ENCODE assay signal across 21 mouse cellular contexts in the genomic region with DNA sequence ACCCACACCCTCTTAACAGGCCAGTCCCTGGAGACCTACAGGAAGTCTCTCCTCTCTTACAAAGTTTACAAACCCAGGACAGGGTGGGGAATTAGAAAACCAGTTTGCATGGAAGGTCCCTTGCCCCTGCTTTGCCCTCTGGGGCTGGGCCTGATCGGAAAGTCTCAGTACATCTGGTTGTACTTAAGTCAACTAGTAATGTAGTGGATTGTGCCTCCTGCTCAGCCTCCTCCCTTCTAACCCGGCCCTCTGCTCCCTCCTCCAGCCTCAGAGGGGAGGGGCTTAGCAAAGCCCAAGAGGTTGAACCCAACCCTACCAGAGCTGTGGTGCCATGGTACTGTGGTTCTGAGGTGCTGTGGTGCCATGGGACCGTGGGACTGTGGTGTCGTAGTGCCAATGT. TPM values are rescaled to one million over a fixed set of nuclear protein-coding genes. Genes with fewer than 3 reads are reported as not detected.
A peak's percentile ranks its signal among the peaks of the same experiment; 100 is the strongest.
DNase-seq lines count a peak whose midpoint lies in the region; ATAC-seq and TF ChIP-seq lines count a peak whose summit lies in the region.
"Had no signal": no experiment of that assay in that cellular context is flagged by ENCODE, and none has a peak within 500 bp of the region (broad histone marks: within the 10 kb centered on the region; RNA-seq: fewer than 3 reads in every experiment).

No protein-coding gene starts in this region.

- H3K4me3 ChIP-seq in midbrain, embryonic 10.5 days, result no peak overlapping the region
- no peak overlapping the region for H3K4me3 ChIP-seq in midbrain, embryonic 13.5 days (replicated peaks)
- no peak overlapping the region for H3K4me3 ChIP-seq in small intestine, adult 2 months (ENCODE audit: low read depth, low read length)
- H3K4me3 ChIP-seq in intestine, postnatal 0 days (ENCODE audit: low read depth, low read length), result no peak overlapping the region
- H3K4me3 ChIP-seq: erythroblast, embryonic 14.5 days; layer of hippocampus, adult 2 months had no signal

- TF ChIP-seq POLR2A in small intestine, adult 2 months (IDR thresholded peaks at IDR 0.05; ENCODE audit: low read depth, low read length), result no peak

- H3K4me2 ChIP-seq in midbrain, embryonic 13.5 days (replicated peaks), result no peak overlapping the region
- no peak overlapping the region for H3K4me2 ChIP-seq in intestine, postnatal 0 days (replicated peaks; ENCODE audit: low read depth)
- H3K4me2 ChIP-seq: midbrain, embryonic 11.5 days had no signal

- no peaks in the 10 kb centered on the region for H3K9me3 ChIP-seq in midbrain, embryonic 10.5 days (replicated peaks)
- no peaks in the 10 kb centered on the region for H3K9me3 ChIP-seq in midbrain, embryonic 13.5 days
- no peaks in the 10 kb centered on the region for H3K9me3 ChIP-seq in intestine, postnatal 0 days (ENCODE audit: control insufficient read depth)

- H3K36me3 ChIP-seq in midbrain, embryonic 10.5 days, result no peaks in the 10 kb centered on the region
- no peaks in the 10 kb centered on the region for H3K36me3 ChIP-seq in midbrain, embryonic 13.5 days
- no peaks in the 10 kb centered on the region for H3K36me3 ChIP-seq in small intestine, adult 2 months (ENCODE audit: control insufficient read depth, insufficient read depth, low read length)
- no peaks in the 10 kb centered on the region for H3K36me3 ChIP-seq in intestine, postnatal 0 days (ENCODE audit: control insufficient read depth, insufficient read depth)

- peaks cover 5% of the 10 kb centered on the region; the same call in 1 of the 2 replicates for H3K27me3 ChIP-seq in midbrain, embryonic 10.5 days (ENCODE audit: low read depth, poor library complexity, severe bottlenecking)
- H3K27me3 ChIP-seq in midbrain, embryonic 13.5 days, result peaks cover 15% of the 10 kb centered on the region
- peaks cover 6% of the 10 kb centered on the region for H3K27me3 ChIP-seq in small intestine, adult 2 months (ENCODE audit: control insufficient read depth, insufficient read depth, low read length)
- H3K27me3 ChIP-seq in intestine, postnatal 0 days (replicated peaks; ENCODE audit: control insufficient read depth, insufficient read depth, low read length), result 0 out of 2 replicates have a peak, but pooled peaks cover 4% of the 10 kb centered on the region
- H3K27me3 ChIP-seq: Patski had no signal

- no peak overlapping the region for H3K9ac ChIP-seq in midbrain, embryonic 13.5 days (replicated peaks)
- H3K9ac ChIP-seq in intestine, postnatal 0 days (ENCODE audit: low read depth, low read length), result no peak overlapping the region

- 63% methylated on average over 4 of the region's 4 CpGs for WGBS in midbrain, embryonic 10.5 days
- WGBS in midbrain, embryonic 13.5 days, result 61% methylated on average over 4 of the region's 4 CpGs
- WGBS in small intestine, adult 2 months, result 53% methylated on average over 4 of the region's 4 CpGs
- 50% methylated on average over 4 of the region's 4 CpGs for WGBS in intestine, postnatal 0 days

- peaks cover 54% of the 10 kb centered on the region for H3K4me1 ChIP-seq in midbrain, embryonic 10.5 days
- H3K4me1 ChIP-seq in midbrain, embryonic 13.5 days (replicated peaks), result peaks cover 28% of the 10 kb centered on the region
- peaks cover 8% of the 10 kb centered on the region for H3K4me1 ChIP-seq in small intestine, adult 2 months (ENCODE audit: control insufficient read depth, insufficient read depth, insufficient read length, low read length)
- H3K4me1 ChIP-seq in intestine, postnatal 0 days (replicated peaks; ENCODE audit: control insufficient read depth, insufficient read depth, low read length), result peaks cover 4% of the 10 kb centered on the region; the same call in 1 of the 2 replicates

- peak overlapping the region; percentile 19; the same call in 1 of the 2 replicates for H3K27ac ChIP-seq in midbrain, embryonic 10.5 days (replicated peaks)
- no peak overlapping the region for H3K27ac ChIP-seq in midbrain, embryonic 13.5 days
- H3K27ac ChIP-seq in small intestine, adult 2 months (ENCODE audit: insufficient read depth, low read depth, low read length), result peak overlapping the region; percentile 3; the same call in 1 of the 2 replicates
- no peak overlapping the region for H3K27ac ChIP-seq in intestine, postnatal 0 days (ENCODE audit: low read depth, low read length)
- H3K27ac ChIP-seq: layer of hippocampus, adult 2 months had no signal

- TF ChIP-seq CTCF in small intestine, adult 2 months (IDR thresholded peaks at IDR 0.05; ENCODE audit: extremely low read depth, insufficient read length, insufficient replicate concordance, low read depth, low read length), result no peak
- no peak for TF ChIP-seq CTCF in intestine, postnatal 0 days (IDR thresholded peaks at IDR 0.05; ENCODE audit: low read depth)

- DNase-seq in gastrocnemius, adult 18-20 months (ENCODE audit: low spot score), result peak; percentile 44
- DNase-seq in gastrocnemius, postnatal 10 days, result no peak
- no peak for DNase-seq in midbrain, embryonic 10.5 days (ENCODE audit: low spot score)
- DNase-seq in forelimb bud, embryonic 11.5 days (ENCODE audit: low read depth, low spot score), result peak; percentile 80
- no peak for DNase-seq in right cerebral cortex, postnatal 36 days (ENCODE audit: low spot score in 2 of 2)
- DNase-seq: adrenal gland, postnatal 36 days; B cell, adult 2 months; cerebellum, adult 11-12 months; heart, postnatal 10 days; kidney, adult 18-20 months; left cerebral cortex, postnatal 4 days; spleen, adult 18-20 months; thymus, postnatal 36 days had no signal

- no peak for ATAC-seq in midbrain, embryonic 13.5 days
- no peak for ATAC-seq in intestine, postnatal 0 days
- ATAC-seq: Patski had no signal

RNA-seq across cellular contexts. Expression of a gene that starts 3.9 kb away (rescaled TPM):
- under 1 TPM; 0.55 to 0.81 TPM for total RNA-seq in gastrocnemius, adult 18-20 months (2021)
- 1 to 10 TPM; 1.9 to 3.4 TPM for total RNA-seq in gastrocnemius, postnatal 10 days (2021)
- polyA plus RNA-seq in midbrain, embryonic 10.5 days (2016; fragmentation: Nextera tagmentation; extraction: Ambion mirVana), result 0.88 and 1.7 TPM in 2 replicates
- 0.11 and 0.15 TPM in 2 replicates for polyA plus RNA-seq in midbrain, embryonic 13.5 days (2015; fragmentation: Nextera tagmentation; extraction: Ambion mirVana)
- 2.9 and 7.8 TPM in 2 replicates for polyA plus RNA-seq in small intestine, adult 2 months (2012; rRNA removed)
- 0.16 and 0.33 TPM in 2 replicates for polyA plus RNA-seq in intestine, postnatal 0 days (2015; fragmentation: Nextera tagmentation; extraction: Ambion mirVana)
- polyA plus RNA-seq: erythroblast, embryonic 14.5 days had no signal

RNA-seq across cellular contexts. Expression of a gene that starts 33.3 kb away (rescaled TPM):
- not detected for total RNA-seq in gastrocnemius, adult 18-20 months (2021)
- total RNA-seq in gastrocnemius, postnatal 10 days (2021), result not detected
- not detected in 2 replicates for polyA plus RNA-seq in midbrain, embryonic 10.5 days (2016; fragmentation: Nextera tagmentation; extraction: Ambion mirVana)
- polyA plus RNA-seq in midbrain, embryonic 13.5 days (2015; fragmentation: Nextera tagmentation; extraction: Ambion mirVana), result not detected in 2 replicates
- polyA plus RNA-seq in small intestine, adult 2 months (2012; rRNA removed), result not detected in 2 replicates
- not detected in 2 replicates for polyA plus RNA-seq in intestine, postnatal 0 days (2015; fragmentation: Nextera tagmentation; extraction: Ambion mirVana)
- total RNA-seq: heart, postnatal 10 days; layer of hippocampus, adult 2 months; left cerebral cortex, postnatal 4 days; neutrophil, adult 5-6 weeks had no signal
- polyA plus RNA-seq: erythroblast, embryonic 14.5 days; midbrain, embryonic 11.5 days; Patski had no signal

RNA-seq across cellular contexts. Expression of a gene that starts 35.0 kb away (rescaled TPM):
- total RNA-seq in gastrocnemius, adult 18-20 months (2021), result not detected
- not detected for total RNA-seq in gastrocnemius, postnatal 10 days (2021)
- not detected in 2 replicates for polyA plus RNA-seq in midbrain, embryonic 10.5 days (2016; fragmentation: Nextera tagmentation; extraction: Ambion mirVana)
- not detected in 2 replicates for polyA plus RNA-seq in midbrain, embryonic 13.5 days (2015; fragmentation: Nextera tagmentation; extraction: Ambion mirVana)
- polyA plus RNA-seq in small intestine, adult 2 months (2012; rRNA removed), result 0.18 TPM in 1 of 2 replicates, not detected in the other
- not detected in 2 replicates for polyA plus RNA-seq in intestine, postnatal 0 days (2015; fragmentation: Nextera tagmentation; extraction: Ambion mirVana)
- total RNA-seq: layer of hippocampus, adult 2 months; left cerebral cortex, postnatal 4 days; neutrophil, adult 5-6 weeks had no signal
- polyA plus RNA-seq: erythroblast, embryonic 14.5 days; midbrain, embryonic 11.5 days had no signal

RNA-seq across cellular contexts. Expression of a gene that starts 46.1 kb away (rescaled TPM):
- total RNA-seq in gastrocnemius, adult 18-20 months (2021), result 10 to 100 TPM in 1 of 2 experiments, 1 to 10 TPM in 1; 8.6 to 11.7 TPM
- 10 to 100 TPM; 15.1 to 18.2 TPM for total RNA-seq in gastrocnemius, postnatal 10 days (2021)
- polyA plus RNA-seq in midbrain, embryonic 10.5 days (2016; fragmentation: Nextera tagmentation; extraction: Ambion mirVana), result 8.9 and 10.7 TPM in 2 replicates
- polyA plus RNA-seq in midbrain, embryonic 13.5 days (2015; fragmentation: Nextera tagmentation; extraction: Ambion mirVana), result 5.3 and 5.5 TPM in 2 replicates
- polyA plus RNA-seq in small intestine, adult 2 months (2012; rRNA removed), result 19.6 and 35.5 TPM in 2 replicates
- 13.8 and 14.6 TPM in 2 replicates for polyA plus RNA-seq in intestine, postnatal 0 days (2015; fragmentation: Nextera tagmentation; extraction: Ambion mirVana)
- polyA plus RNA-seq: erythroblast, embryonic 14.5 days; Patski had no signal

Comparison
In these comparisons a context has a peak if more than half of its experiments do, and no peak if none do; other contexts are left out.
1. DNase-seq: peak in gastrocnemius, adult 18-20 months (single experiment) and forelimb bud, embryonic 11.5 days (single experiment); none in gastrocnemius, postnatal 10 days (single experiment), midbrain, embryonic 10.5 days (single experiment) and right cerebral cortex, postnatal 36 days (0 of 2).
2. H3K27ac ChIP-seq: peak in midbrain, embryonic 10.5 days (single experiment) and small intestine, adult 2 months (single experiment); none in midbrain, embryonic 13.5 days (single experiment) and intestine, postnatal 0 days (single experiment).